Mouse (Mus musculus) limb, embryonic 14.5 days (tissue): ENCODE measurements around the gene Gm4756. TPM values are rescaled to one million over a fixed set of nuclear protein-coding genes. Genes with fewer than 3 reads are reported as not detected.
"Not testable (repeated sequence)": the region's sequence is repeated elsewhere in the genome, so short reads cannot be mapped to it uniquely, and the experiment has no call there.

ENCODE experiments used
- ATAC-seq: fragments of 200-750 bp; cut with Nextera tagmentation; 2 replicates; pipeline ENCODE4 v1.8.0; 2017; ENCODE audit warnings: low read depth, moderate number of reproducible peaks, moderate TSS enrichment; ENCODE audit not compliant: low FRiP score
- DNase-seq: peaks from one replicate; pipeline ENCODE4 v3.0.0-alpha.2; 2015; ENCODE audit warnings: low spot score
- H3K27ac ChIP-seq: fragments of 300-500 bp; sonication (generic); replicated peaks from 2 replicates; pipeline ENCODE4 v1.5.1; 2014; ENCODE audit warnings: low read depth, mild to moderate bottlenecking, low read length, moderate library complexity, mixed read lengths
- H3K27me3 ChIP-seq: fragments of 300-500 bp; sonication (generic); 2 replicates; pipeline ENCODE4 v1.6.1; 2014; ENCODE audit warnings: low read length, mixed read lengths; ENCODE audit not compliant: control insufficient read depth, insufficient read depth
- H3K36me3 ChIP-seq: fragments of 300-500 bp; sonication (generic); 2 replicates; pipeline ENCODE4 v1.6.1; 2014; ENCODE audit warnings: mild to moderate bottlenecking, low read length, moderate library complexity, mixed read lengths; ENCODE audit not compliant: control insufficient read depth, insufficient read depth
- H3K4me1 ChIP-seq: fragments of 300-500 bp; sonication (generic); 2 replicates; pipeline ENCODE4 v1.6.1; 2014; ENCODE audit warnings: antibody characterized with exemption, low read length, mixed read lengths; ENCODE audit not compliant: control insufficient read depth, insufficient read depth
- H3K4me2 ChIP-seq: fragments of 300-500 bp; sonication (generic); replicated peaks from 2 replicates; pipeline ENCODE4 v1.6.1; 2014; ENCODE audit warnings: low read depth, mild to moderate bottlenecking, low read length, moderate library complexity; ENCODE audit not compliant: severe bottlenecking
- H3K4me3 ChIP-seq: fragments of 300-500 bp; sonication (generic); replicated peaks from 2 replicates; pipeline ENCODE4 v1.5.1; 2014; ENCODE audit warnings: low read length
- H3K9ac ChIP-seq: fragments of 300-500 bp; sonication (generic); 2 replicates; pipeline ENCODE4 v1.6.1; 2014; ENCODE audit warnings: mild to moderate bottlenecking, low read depth, low read length, moderate library complexity; ENCODE audit not compliant: severe bottlenecking
- H3K9me3 ChIP-seq: fragments of 300-500 bp; sonication (generic); 2 replicates; pipeline ENCODE4 v1.6.1; 2016; ENCODE audit warnings: low read length; ENCODE audit not compliant: control insufficient read depth
- POLR2A ChIP-seq: fragments of 200-500 bp; IDR thresholded peaks from 2 replicates; pipeline ENCODE4 v1.8.0; 2012; ENCODE audit warnings: inconsistent platforms, mild to moderate bottlenecking, moderate library complexity, borderline replicate concordance; ENCODE audit not compliant: insufficient read depth, insufficient read length; ENCODE audit errors: extremely low read depth
- WGBS: fragments of 180-500 bp; shearing (Covaris S2); extraction: QIAGEN DNeasy Blood & Tissue Kit; methylation state at CpG from one replicate; pipeline ENCODE4 v1.1.7; 2014; 5-methylcytosine and 5-hydroxymethylcytosine counted together
- polyA plus RNA-seq, 2 experiments: library from polyadenylated mRNA; depleted of rRNA in 1 of 2; stranded (reverse) in 1 of 2; unstranded in 1 of 2; fragments of >200 nt; fragmentation: Nextera tagmentation in 1 of 2; extraction: Ambion mirVana in 1 of 2; gene quantifications; 2 replicates each; pipeline versions ENCODE4 v1.2.1 to v1.2.3; 2012 to 2014

Gene Gm4756
- polyA plus RNA-seq (2012; rRNA removed) (not detected in 2 replicates), polyA plus RNA-seq (2014; fragmentation: Nextera tagmentation; extraction: Ambion mirVana) (not detected in 2 replicates)

DNA sequence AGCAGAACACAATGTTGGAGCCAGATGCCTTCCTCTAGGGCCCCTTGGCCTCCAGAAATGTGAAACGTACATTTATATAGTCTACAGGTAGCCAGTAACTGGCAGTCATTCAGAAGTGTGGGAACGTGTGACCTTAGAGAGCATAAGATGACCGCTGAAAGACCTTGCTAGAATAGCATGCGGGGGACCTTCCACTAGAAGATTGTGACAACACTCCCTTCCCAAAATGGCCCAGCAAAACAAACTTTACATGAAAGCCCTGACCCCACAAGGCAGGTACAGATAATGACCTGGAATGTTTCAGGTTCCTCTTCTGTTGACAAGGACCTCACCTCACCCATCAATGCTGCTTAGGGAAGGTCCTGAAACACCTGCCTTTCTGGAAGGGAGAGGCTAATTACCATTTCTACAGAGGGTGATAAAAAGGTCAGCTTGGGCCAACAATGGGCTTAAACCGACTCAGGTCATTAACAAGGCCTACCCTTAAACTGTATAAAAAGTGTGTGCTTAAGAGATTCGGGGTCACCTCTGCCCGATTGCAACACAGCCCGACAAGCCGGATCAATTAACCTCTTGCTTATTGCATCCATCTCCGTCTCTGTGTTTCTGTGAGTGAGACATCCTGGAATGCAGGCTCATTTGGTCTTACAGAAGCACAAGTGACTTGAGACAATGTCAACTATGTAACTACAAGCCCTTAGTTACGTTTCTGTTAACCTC is at the start of gene Gm4756:
Gene Gm4756 (minus strand): TSS at position 51 of the 720 bp plus-strand sequence.
- Histone ChIP-seq H3K27ac (no peak within 1 kb of the TSS), H3K4me1 (no peaks in the 10 kb centered on the region), H3K4me2 (no peak within 1 kb of the TSS), H3K9me3 (no peaks in the 10 kb centered on the region), H3K9ac (no peak within 1 kb of the TSS), H3K36me3 (no peaks in the 10 kb centered on the region), H3K4me3 (no peak within 1 kb of the TSS), H3K27me3 (no peaks in the 10 kb centered on the region)
- 65% methylated on average over 11 of the region's 11 CpGs for WGBS
- no peak for TF ChIP-seq POLR2A
- no peak for DNase-seq
- ATAC-seq, result no peak

DNA sequence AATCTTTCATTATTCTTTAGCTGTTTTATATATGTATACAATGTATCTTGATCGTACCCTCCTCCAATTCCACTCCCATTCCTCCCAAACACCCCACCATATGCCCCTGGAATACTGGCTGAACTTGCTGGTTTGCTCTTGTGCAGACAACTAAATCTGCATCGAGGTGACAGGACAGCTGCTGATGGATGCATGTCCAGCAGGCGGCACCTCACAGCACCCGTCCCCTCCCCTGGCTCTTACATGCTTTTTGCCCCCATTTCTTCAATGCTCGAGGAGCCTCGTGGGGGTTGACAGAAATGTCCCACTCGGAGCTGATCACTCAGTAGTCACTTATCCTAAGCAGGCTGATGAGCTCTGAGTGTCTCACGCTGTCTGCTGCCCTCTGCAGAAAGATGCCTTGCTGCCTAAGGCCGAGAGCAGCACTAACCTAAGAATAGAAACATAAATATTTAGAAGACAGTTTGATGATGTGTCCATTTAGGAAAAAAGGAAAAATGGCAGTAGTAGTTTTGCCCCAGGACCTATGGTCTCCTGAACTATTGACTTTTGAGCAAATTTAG is 45.5 kb upstream of the Gm4756 start:
- H3K4me2 ChIP-seq, result no peak overlapping the region
- H3K9ac ChIP-seq, result no peak overlapping the region
- no peak overlapping the region for H3K27ac ChIP-seq
- no peaks in the 10 kb centered on the region for H3K36me3 ChIP-seq
- ATAC-seq (no peak), DNase-seq (no peak)
- H3K4me1 ChIP-seq, result no peaks in the 10 kb centered on the region
- no peak overlapping the region for H3K4me3 ChIP-seq
- WGBS, result 42% methylated on average over 9 of the region's 9 CpGs
- TF ChIP-seq POLR2A, result no peak
- H3K9me3 ChIP-seq, result no peaks in the 10 kb centered on the region
- no peaks in the 10 kb centered on the region for H3K27me3 ChIP-seq

DNA sequence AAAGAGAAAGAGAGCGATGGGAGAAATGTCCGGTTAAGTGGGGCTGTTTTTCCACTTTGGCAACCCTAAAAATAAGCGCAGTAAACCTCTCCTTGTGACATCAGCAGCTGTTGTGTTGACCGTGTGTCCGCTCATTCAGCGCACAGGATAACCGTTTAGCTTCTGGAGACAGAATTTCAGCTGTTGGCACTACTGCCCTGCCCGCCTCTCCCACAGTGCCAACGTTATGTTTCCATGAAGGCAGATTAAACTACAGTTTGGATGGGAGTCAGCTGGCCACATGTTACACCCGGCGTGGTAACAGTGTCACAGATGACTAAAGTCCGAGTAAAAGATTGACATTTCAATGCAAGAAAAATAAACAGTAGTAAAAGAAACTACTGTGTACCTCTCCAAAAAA is 45.0 kb upstream of the Gm4756 start:
- no peak overlapping the region for H3K4me3 ChIP-seq
- no peak overlapping the region for H3K27ac ChIP-seq
- no peaks in the 10 kb centered on the region for H3K9me3 ChIP-seq
- no peak for ATAC-seq
- DNase-seq, result peak; percentile 5
- H3K4me1 ChIP-seq, result no peaks in the 10 kb centered on the region
- H3K27me3 ChIP-seq, result no peaks in the 10 kb centered on the region
- WGBS, result 75% methylated on average over 12 of the region's 12 CpGs
- no peak overlapping the region for H3K9ac ChIP-seq
- no peak for TF ChIP-seq POLR2A
- H3K36me3 ChIP-seq, result no peaks in the 10 kb centered on the region
- no peak overlapping the region for H3K4me2 ChIP-seq

DNA sequence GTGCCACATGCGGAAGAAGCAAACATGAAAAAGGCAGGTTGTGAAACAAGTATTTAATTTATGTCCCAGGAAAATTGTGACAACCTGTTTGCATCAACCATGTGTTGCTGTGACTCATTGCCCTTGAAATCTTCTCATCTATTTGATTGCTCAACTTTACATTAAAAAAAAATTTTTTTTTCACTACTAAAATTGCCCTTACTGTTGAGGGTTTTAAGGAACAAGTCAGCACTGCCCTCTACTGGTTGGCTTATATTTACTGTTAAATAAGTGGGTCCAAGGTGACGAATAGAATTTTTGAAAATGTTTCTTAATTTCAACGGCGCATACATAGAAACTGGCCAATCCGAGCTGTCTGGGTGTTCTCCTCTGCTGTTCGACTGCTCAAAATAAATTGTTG is 44.4 kb upstream of the Gm4756 start:
- DNase-seq (peak; percentile 81), ATAC-seq (no peak)
- Histone ChIP-seq H3K9me3 (no peaks in the 10 kb centered on the region), H3K4me1 (no peaks in the 10 kb centered on the region), H3K27me3 (no peaks in the 10 kb centered on the region), H3K4me2 (no peak overlapping the region), H3K27ac (no peak overlapping the region), H3K9ac (no peak overlapping the region), H3K4me3 (no peak overlapping the region), H3K36me3 (no peaks in the 10 kb centered on the region)
- TF ChIP-seq POLR2A, result no peak
- 47% methylated on average over 6 of the region's 6 CpGs for WGBS

DNA sequence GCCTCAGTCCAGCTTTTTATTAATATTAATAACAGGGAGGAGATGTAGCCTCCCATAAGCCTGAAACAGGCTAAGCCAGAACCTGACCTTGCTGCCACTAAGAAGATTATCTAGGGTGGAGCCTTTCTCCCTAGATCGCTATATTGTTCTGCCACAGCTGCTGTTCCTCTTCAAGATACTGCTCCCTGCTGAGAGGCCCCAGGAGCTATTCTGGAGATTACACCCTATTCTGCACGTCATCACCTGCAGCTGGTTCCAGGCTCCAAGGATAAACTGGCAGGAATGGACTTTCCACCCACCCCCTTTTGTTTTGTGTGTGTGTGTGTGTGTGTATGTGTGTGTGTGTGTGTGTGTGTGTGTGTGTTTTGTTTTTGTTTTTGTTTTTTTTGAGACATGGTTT is 38.8 kb upstream of the Gm4756 start:
- H3K4me1 ChIP-seq, DNase-seq, H3K27ac ChIP-seq, H3K4me3 ChIP-seq, H3K4me2 ChIP-seq, ATAC-seq, H3K27me3 ChIP-seq, H3K9ac ChIP-seq, H3K9me3 ChIP-seq, H3K36me3 ChIP-seq: not testable (repeated sequence)
- WGBS, result 59% methylated on average over 2 of the region's 2 CpGs

DNA sequence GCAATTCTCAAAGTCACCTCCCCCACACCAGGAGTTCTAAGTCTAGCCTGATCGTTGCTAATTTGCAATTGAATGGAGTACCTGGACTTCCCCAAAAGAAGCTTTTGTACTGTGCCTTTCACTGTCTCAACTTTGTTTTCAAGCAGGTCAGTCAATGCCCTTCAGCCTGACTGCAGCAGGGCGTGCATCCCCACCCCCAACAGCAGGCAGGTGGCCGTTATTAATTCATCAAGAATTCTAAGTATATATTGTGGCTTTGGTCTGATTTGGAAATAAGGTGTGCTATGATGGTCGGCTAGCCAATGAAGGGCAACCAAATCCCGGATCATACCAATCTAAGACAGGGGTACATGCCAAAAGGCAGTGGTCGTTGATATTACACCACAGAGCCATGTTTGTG is 38.3 kb upstream of the Gm4756 start:
- 48% methylated on average over 6 of the region's 6 CpGs for WGBS
- not testable (repeated sequence) for H3K4me1 ChIP-seq, ATAC-seq, H3K4me3 ChIP-seq, H3K9me3 ChIP-seq, DNase-seq, H3K27me3 ChIP-seq, H3K27ac ChIP-seq, H3K36me3 ChIP-seq, H3K9ac ChIP-seq, H3K4me2 ChIP-seq

DNA sequence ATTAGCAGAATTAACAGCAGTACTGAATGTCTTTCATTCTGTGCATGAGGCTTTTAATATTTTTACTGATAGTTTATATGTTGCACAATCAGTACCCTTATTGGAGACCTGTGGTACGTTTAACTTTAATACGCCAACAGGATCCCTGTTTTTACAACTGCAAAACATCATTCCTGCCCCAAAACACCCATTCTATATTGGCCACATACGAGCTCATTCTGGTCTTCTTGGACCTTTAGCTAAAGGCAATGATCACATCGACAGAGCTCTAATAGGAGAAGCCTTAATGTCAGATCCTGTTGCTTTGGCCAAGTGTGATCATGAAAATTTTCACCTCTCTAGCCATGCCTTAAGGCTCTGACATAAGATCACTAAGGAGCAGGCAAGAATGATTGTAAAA is 37.1 kb upstream of the Gm4756 start:
- H3K4me1 ChIP-seq, H3K9ac ChIP-seq, H3K9me3 ChIP-seq, H3K4me3 ChIP-seq, H3K27me3 ChIP-seq, H3K4me2 ChIP-seq, H3K36me3 ChIP-seq, H3K27ac ChIP-seq, DNase-seq, ATAC-seq: not testable (repeated sequence)
- 64% methylated on average over 4 of the region's 4 CpGs for WGBS
